Mouse (Mus musculus): ENCODE measurements around the gene Gm10837.

The Gm10837 gene

GRCm38 (mm10) chr14:122513511-122514036 is 23.2 kb downstream of the Gm10837 start:
- no peak for DNase-seq (ENCODE audit: inconsistent age in 2 of 2, low spot score in 1 of 2)

GRCm38 (mm10) chr14:122528475-122528874 is 38.1 kb downstream of the Gm10837 start:
- no peak for DNase-seq (ENCODE audit: inconsistent age in 2 of 2, low spot score in 1 of 2)

- peak; percentile 97 to 99 for DNase-seq (ENCODE audit: inconsistent age in 2 of 2, low spot score in 1 of 2)
Observed at GRCm38 (mm10) chr14:122534017-122534924, 43.9 kb downstream of the Gm10837 start, which contains the start of gene Pcca. Gene Pcca, plus strand, starts transcription at chr14:122534324.

- no peak for DNase-seq (ENCODE audit: inconsistent age in 2 of 2, low spot score in 1 of 2)
Observed at GRCm38 (mm10) chr14:122535986-122536385, 45.6 kb downstream of the Gm10837 start.
